Mouse (Mus musculus): ENCODE data around the gene Pcgf6. TPM values are rescaled to one million over a fixed set of nuclear protein-coding genes. Genes with fewer than 3 reads are reported as not detected.
"Not testable (repeated sequence)": the region's sequence is repeated elsewhere in the genome, so short reads cannot be mapped to it uniquely, and the experiment has no call there.

The Pcgf6 gene
- polyA plus RNA-seq, 1 experiment from 2014 or later: 14.0 TPM

- Histone ChIP-seq H3K27ac (no peak overlapping the region), H3K4me3 (no peak overlapping the region), H3K27me3 (peaks cover 66% of the 10 kb centered on the region), H3K4me1 (peaks cover 24% of the 10 kb centered on the region), H3K9me3 (no peaks in the 10 kb centered on the region), H3K36me3 (no peaks in the 10 kb centered on the region), H3K4me2 (no peak overlapping the region), H3K9ac (no peak overlapping the region)
- ATAC-seq (ENCODE audit: insufficient number of reproducible peaks, low FRiP score, low TSS enrichment, low read depth): no peak
- WGBS: 87% methylated on average over 15 of the region's 15 CpGs
Observed at GRCm38 (mm10) chr19:47012521-47013130, 38.1 kb downstream of the Pcgf6 start.

GRCm38 (mm10) chr19:47009943-47010342, 40.8 kb downstream of the Pcgf6 start:
- no peak overlapping the region for H3K4me2 ChIP-seq
- H3K27me3 ChIP-seq: peaks cover 47% of the 10 kb centered on the region
- no peak overlapping the region for H3K27ac ChIP-seq
- H3K4me3 ChIP-seq: no peak overlapping the region
- H3K9ac ChIP-seq: no peak overlapping the region
- H3K36me3 ChIP-seq: no peaks in the 10 kb centered on the region
- ATAC-seq (ENCODE audit: insufficient number of reproducible peaks, low FRiP score, low TSS enrichment, low read depth): no peak
- H3K9me3 ChIP-seq: no peaks in the 10 kb centered on the region
- WGBS: 84% methylated on average over 5 of the region's 5 CpGs
- peaks cover 10% of the 10 kb centered on the region for H3K4me1 ChIP-seq

GRCm38 (mm10) chr19:47009420-47009819, 41.3 kb downstream of the Pcgf6 start:
- no peaks in the 10 kb centered on the region for H3K9me3 ChIP-seq
- H3K4me3 ChIP-seq: no peak overlapping the region
- ATAC-seq (ENCODE audit: insufficient number of reproducible peaks, low FRiP score, low TSS enrichment, low read depth): no peak
- H3K9ac ChIP-seq: no peak overlapping the region
- peaks cover 42% of the 10 kb centered on the region for H3K27me3 ChIP-seq
- no peaks in the 10 kb centered on the region for H3K36me3 ChIP-seq
- 83% methylated on average over 7 of the region's 7 CpGs for WGBS
- no peak overlapping the region for H3K27ac ChIP-seq
- H3K4me2 ChIP-seq: no peak overlapping the region
- H3K4me1 ChIP-seq: peaks cover 4% of the 10 kb centered on the region

GRCm38 (mm10) chr19:47006321-47006720, 44.4 kb downstream of the Pcgf6 start:
- H3K9ac ChIP-seq: no peak overlapping the region
- H3K4me2 ChIP-seq: no peak overlapping the region
- H3K4me3 ChIP-seq: no peak overlapping the region
- H3K36me3 ChIP-seq: no peaks in the 10 kb centered on the region
- no peak overlapping the region for H3K27ac ChIP-seq
- no peaks in the 10 kb centered on the region for H3K4me1 ChIP-seq
- WGBS: 1% methylated on average over 4 of the region's 4 CpGs
- H3K9me3 ChIP-seq: no peaks in the 10 kb centered on the region
- peaks cover 12% of the 10 kb centered on the region for H3K27me3 ChIP-seq
- ATAC-seq (ENCODE audit: insufficient number of reproducible peaks, low FRiP score, low TSS enrichment, low read depth): no peak

- Histone ChIP-seq H3K4me1 (no peaks in the 10 kb centered on the region), H3K27ac (no peak overlapping the region), H3K4me2 (no peak overlapping the region), H3K27me3 (peaks cover 8% of the 10 kb centered on the region), H3K36me3 (no peaks in the 10 kb centered on the region), H3K9me3 (no peaks in the 10 kb centered on the region), H3K9ac (no peak overlapping the region), H3K4me3 (no peak overlapping the region)
- ATAC-seq (ENCODE audit: insufficient number of reproducible peaks, low FRiP score, low TSS enrichment, low read depth): no peak
- 62% methylated on average over 5 of the region's 5 CpGs for WGBS
Observed at GRCm38 (mm10) chr19:47005873-47006272, 44.8 kb downstream of the Pcgf6 start.

GRCm38 (mm10) chr19:47003742-47004511, 46.8 kb downstream of the Pcgf6 start:
- no peaks in the 10 kb centered on the region for H3K9me3 ChIP-seq
- ATAC-seq (ENCODE audit: insufficient number of reproducible peaks, low FRiP score, low TSS enrichment, low read depth): no peak
- H3K4me2 ChIP-seq: no peak overlapping the region
- H3K27ac ChIP-seq: no peak overlapping the region
- no peaks in the 10 kb centered on the region for H3K27me3 ChIP-seq
- 71% methylated on average over 6 of the region's 6 CpGs for WGBS
- no peaks in the 10 kb centered on the region for H3K4me1 ChIP-seq
- no peak overlapping the region for H3K9ac ChIP-seq
- H3K4me3 ChIP-seq: no peak overlapping the region
- H3K36me3 ChIP-seq: no peaks in the 10 kb centered on the region

GRCm38 (mm10) chr19:47000357-47000756, 50.3 kb downstream of the Pcgf6 start:
- not testable (repeated sequence) for ATAC-seq (ENCODE audit: insufficient number of reproducible peaks, low FRiP score, low TSS enrichment, low read depth); H3K4me1 ChIP-seq; H3K4me3 ChIP-seq; H3K27ac ChIP-seq; H3K4me2 ChIP-seq; H3K9me3 ChIP-seq; H3K27me3 ChIP-seq; H3K36me3 ChIP-seq; H3K9ac ChIP-seq
- WGBS: 79% methylated on average over 2 of the region's 3 CpGs

- H3K9ac ChIP-seq: no peak overlapping the region
- no peak for ATAC-seq (ENCODE audit: insufficient number of reproducible peaks, low FRiP score, low TSS enrichment, low read depth)
- WGBS: 77% methylated on average over 6 of the region's 6 CpGs
Observed at GRCm38 (mm10) chr19:46999753-47000152, 51.0 kb downstream of the Pcgf6 start.

GRCm38 (mm10) chr19:46998953-46999352, 51.8 kb downstream of the Pcgf6 start:
- WGBS: 78% methylated on average over 4 of the region's 4 CpGs

More at GRCm38 (mm10) chr19:46999753-47000152, 51.0 kb downstream of the Pcgf6 start:
- H3K27me3 ChIP-seq: no peaks in the 10 kb centered on the region
- no peaks in the 10 kb centered on the region for H3K9me3 ChIP-seq
- no peak overlapping the region for H3K27ac ChIP-seq
- no peaks in the 10 kb centered on the region for H3K36me3 ChIP-seq
- H3K4me2 ChIP-seq: no peak overlapping the region
- H3K4me1 ChIP-seq: no peaks in the 10 kb centered on the region
- H3K4me3 ChIP-seq: no peak overlapping the region

GRCm38 (mm10) chr19:46998168-46998870, 52.4 kb downstream of the Pcgf6 start:
- Histone ChIP-seq H3K9me3 (no peaks in the 10 kb centered on the region), H3K36me3 (no peaks in the 10 kb centered on the region), H3K4me1 (no peaks in the 10 kb centered on the region), H3K27ac (no peak overlapping the region), H3K9ac (no peak overlapping the region), H3K4me2 (no peak overlapping the region), H3K27me3 (no peaks in the 10 kb centered on the region), H3K4me3 (no peak overlapping the region)
- WGBS: 71% methylated on average over 8 of the region's 8 CpGs
- no peak for ATAC-seq (ENCODE audit: insufficient number of reproducible peaks, low FRiP score, low TSS enrichment, low read depth)

More at GRCm38 (mm10) chr19:46998953-46999352, 51.8 kb downstream of the Pcgf6 start:
- Histone ChIP-seq H3K27me3 (no peaks in the 10 kb centered on the region), H3K4me2 (no peak overlapping the region), H3K9me3 (no peaks in the 10 kb centered on the region), H3K4me3 (no peak overlapping the region), H3K27ac (no peak overlapping the region), H3K9ac (no peak overlapping the region), H3K36me3 (no peaks in the 10 kb centered on the region), H3K4me1 (no peaks in the 10 kb centered on the region)
- no peak for ATAC-seq (ENCODE audit: insufficient number of reproducible peaks, low FRiP score, low TSS enrichment, low read depth)

- Histone ChIP-seq H3K36me3 (no peaks in the 10 kb centered on the region), H3K4me1 (no peaks in the 10 kb centered on the region), H3K9me3 (no peaks in the 10 kb centered on the region), H3K9ac (no peak overlapping the region), H3K4me3 (no peak overlapping the region), H3K27ac (no peak overlapping the region), H3K4me2 (no peak overlapping the region), H3K27me3 (no peaks in the 10 kb centered on the region)
- no peak for ATAC-seq (ENCODE audit: insufficient number of reproducible peaks, low FRiP score, low TSS enrichment, low read depth)
- WGBS: 68% methylated on average over 9 of the region's 9 CpGs
Observed at GRCm38 (mm10) chr19:46996095-46996494, 54.6 kb downstream of the Pcgf6 start.

GRCm38 (mm10) chr19:46992329-46992728, 58.4 kb downstream of the Pcgf6 start:
- WGBS: 61% methylated on average over 4 of the region's 4 CpGs
- not testable (repeated sequence) for H3K27me3 ChIP-seq; H3K27ac ChIP-seq; H3K36me3 ChIP-seq; H3K9me3 ChIP-seq; H3K4me1 ChIP-seq; H3K9ac ChIP-seq; H3K4me3 ChIP-seq; ATAC-seq (ENCODE audit: insufficient number of reproducible peaks, low FRiP score, low TSS enrichment, low read depth); H3K4me2 ChIP-seq
